Mouse (Mus musculus) heart, adult 2 months (tissue): Measurements from ENCODE around the gene Homer1. TPM values are rescaled to one million over a fixed set of nuclear protein-coding genes. Genes with fewer than 3 reads are reported as not detected.

Experiments
- DNase-seq, 2 experiments: peaks; one replicate each; pipeline ENCODE4 v3.0.0; 2021
- H3K27ac ChIP-seq: fragments of 200-600 bp; 2 replicates; pipeline ENCODE4 v1.8.1; 2022
- H3K27me3 ChIP-seq: fragments of 200-500 bp; 2 replicates; pipeline ENCODE4 v1.6.1; 2012; ENCODE audit warnings: mild to moderate bottlenecking, low read length, inconsistent platforms, mixed read lengths; ENCODE audit not compliant: control insufficient read depth, insufficient read depth
- H3K36me3 ChIP-seq: fragments of 200-500 bp; 2 replicates; pipeline ENCODE4 v1.6.1; 2012; ENCODE audit warnings: low read length, inconsistent platforms; ENCODE audit not compliant: control insufficient read depth, insufficient read depth
- H3K4me1 ChIP-seq: fragments of 200-500 bp; 2 replicates; pipeline ENCODE4 v1.6.1; 2011; ENCODE audit warnings: low read length; ENCODE audit not compliant: control insufficient read depth, insufficient read depth
- H3K4me3 ChIP-seq: fragments of 200-600 bp; 2 replicates; pipeline ENCODE4 v1.8.1; 2022
- H3K79me2 ChIP-seq: fragments of 200-500 bp; replicated peaks from 2 replicates; pipeline ENCODE4 v1.6.1; 2012; ENCODE audit warnings: mild to moderate bottlenecking, inconsistent platforms, low read length, moderate library complexity, mixed read lengths; ENCODE audit not compliant: control insufficient read depth, insufficient read depth
- H3K9ac ChIP-seq: fragments of 200-500 bp; 2 replicates; pipeline ENCODE4 v1.6.1; 2012; ENCODE audit warnings: low read depth, mild to moderate bottlenecking, control low read depth, inconsistent platforms, low read length, mixed read lengths
- CTCF ChIP-seq: fragments of 200-600 bp; IDR thresholded peaks from 2 replicates; pipeline ENCODE4 v1.8.1; 2022; ENCODE audit warnings: antibody characterized with exemption, mild to moderate bottlenecking, moderate library complexity
- EP300 ChIP-seq: fragments of 200-500 bp; IDR thresholded peaks from 2 replicates; pipeline ENCODE4 v1.6.1; 2011; ENCODE audit warnings: low read depth, low read length, control low read depth; ENCODE audit not compliant: insufficient read depth
- POLR2A ChIP-seq: fragments of 200-500 bp; IDR thresholded peaks from 2 replicates; pipeline ENCODE4 v1.6.1; 2011; ENCODE audit warnings: mild to moderate bottlenecking, low read depth, low read length, control low read depth; ENCODE audit not compliant: insufficient read depth
- WGBS: fragments of 180-500 bp; shearing (Covaris S2); methylation state at CpG from one replicate; pipeline ENCODE4 v1.1.7; 2018; 5-methylcytosine and 5-hydroxymethylcytosine counted together
- intact Hi-C: fragments of 180-260 bp; cut with DNase I; formaldehyde crosslinking; loops from one replicate; pipeline ENCODE4 v1.15.1; 2025
- polyA plus RNA-seq: library from polyadenylated mRNA; depleted of rRNA; stranded (reverse); fragments of >200 nt; gene quantifications from 2 replicates; pipeline ENCODE4 v1.2.3, GENCODE M21; 2012
- total RNA-seq, 2 experiments: library from RNA; stranded (reverse); gene quantifications; 2 replicates each; pipeline ENCODE4 v1.2.3; 2021

Homer1 gene
- total and polyA plus RNA-seq, 3 experiments: 6.6 to 64.0 (median 54.8) TPM

- TF ChIP-seq POLR2A (no peak), CTCF (no peak), EP300 (no peak)
- intact Hi-C loops: loop anchor here (5.0 to 10.0 kb wide), 3 partner anchors 109 to 984 kb away; partner anchors contain the start of genes Scamp1 and Tent2
- peaks cover 1% of the 10 kb centered on the region for H3K4me1 ChIP-seq
- no peak overlapping the region for H3K9ac ChIP-seq
- H3K36me3 ChIP-seq: no peaks in the 10 kb centered on the region
- no peak for DNase-seq
- 90% methylated on average over 2 of the region's 2 CpGs for WGBS
- no peaks in the 10 kb centered on the region for H3K27me3 ChIP-seq
- no peaks in the 10 kb centered on the region for H3K79me2 ChIP-seq
- H3K4me3 ChIP-seq: no peak overlapping the region
- no peak overlapping the region for H3K27ac ChIP-seq
Observed at GRCm38 (mm10) chr13:93301060-93301459, 1.6 kb downstream of the Homer1 start.

GRCm38 (mm10) chr13:93302846-93303562 is 3.6 kb downstream of the Homer1 start:
- peaks cover 1% of the 10 kb centered on the region for H3K4me1 ChIP-seq
- no peaks in the 10 kb centered on the region for H3K36me3 ChIP-seq
- no peaks in the 10 kb centered on the region for H3K27me3 ChIP-seq
- H3K27ac ChIP-seq: peak overlapping the region; percentile 98
- intact Hi-C loops: loop anchor here (1.0 to 10.0 kb wide), 4 partner anchors 111 to 982 kb away; partner anchors contain the start of genes Jmy, Scamp1 and Tent2
- 14% methylated on average over 19 of the region's 19 CpGs for WGBS
- no peak for TF ChIP-seq POLR2A
- TF ChIP-seq EP300: no peak
- TF ChIP-seq CTCF: no peak
- H3K4me3 ChIP-seq: peak overlapping the region; percentile 78
- peak overlapping the region; percentile 58 for H3K9ac ChIP-seq
- no peaks in the 10 kb centered on the region for H3K79me2 ChIP-seq
- DNase-seq: no peak

DNA sequence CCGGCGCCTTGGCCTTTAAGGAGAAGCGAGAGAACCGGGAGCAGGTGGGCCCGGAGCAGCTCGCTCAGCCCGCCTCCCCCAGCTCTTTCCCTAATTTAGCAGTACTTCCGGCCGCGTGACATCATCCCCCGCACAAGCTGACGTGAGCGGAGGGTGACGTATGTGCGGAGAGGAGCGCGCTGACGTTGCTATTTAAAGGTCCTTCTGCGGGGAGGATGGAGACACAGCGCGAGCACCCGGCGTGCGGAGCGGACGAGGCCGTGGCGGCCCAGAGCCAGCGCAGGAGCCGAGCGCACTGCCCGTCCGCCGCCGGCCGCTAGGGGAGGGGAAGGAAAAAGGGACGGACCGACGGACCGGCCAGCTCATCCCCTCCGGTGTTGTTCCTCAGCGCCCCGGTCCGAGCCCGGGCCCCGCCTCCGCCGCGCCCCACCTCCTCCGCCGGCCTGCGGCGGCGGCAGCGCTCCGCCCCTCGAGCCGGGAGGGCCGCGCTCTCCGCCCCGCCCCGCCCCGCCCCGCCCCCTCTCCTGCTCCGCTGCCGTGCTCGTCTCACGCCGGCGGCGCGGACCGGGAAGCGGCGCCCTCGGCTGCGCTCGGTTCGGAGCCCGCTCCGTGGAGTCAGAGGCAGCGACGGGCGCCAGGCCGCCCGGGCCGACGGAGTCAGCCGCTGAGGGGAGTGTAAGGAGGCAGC is 4.3 kb downstream of the Homer1 start:
- DNase-seq: peak; percentile 97 to 98
- peak overlapping the region; percentile 98 for H3K27ac ChIP-seq

GRCm38 (mm10) chr13:93304251-93305001 is 5.0 kb downstream of the Homer1 start:
- peak overlapping the region; percentile 98 for H3K27ac ChIP-seq
- H3K79me2 ChIP-seq: no peaks in the 10 kb centered on the region
- under 1% methylated on average over 56 of the region's 64 CpGs for WGBS
- H3K36me3 ChIP-seq: no peaks in the 10 kb centered on the region
- peaks cover 1% of the 10 kb centered on the region for H3K4me1 ChIP-seq
- H3K4me3 ChIP-seq: peak overlapping the region; percentile 78
- intact Hi-C loops: loop anchor here (5.0 to 10.0 kb wide), 4 partner anchors 98 to 980 kb away; partner anchors contain the start of genes Scamp1 and Tent2
- no peaks in the 10 kb centered on the region for H3K27me3 ChIP-seq
- H3K9ac ChIP-seq: peak overlapping the region; percentile 95
- TF ChIP-seq EP300 (no peak), POLR2A (no peak), CTCF (no peak)
- peak in 1 of 2 experiments; percentile 37 for DNase-seq

More for the DNA sequence above, 4.3 kb downstream of the Homer1 start:
- H3K4me1 ChIP-seq: peaks cover 1% of the 10 kb centered on the region
- H3K79me2 ChIP-seq: no peaks in the 10 kb centered on the region
- H3K36me3 ChIP-seq: no peaks in the 10 kb centered on the region
- intact Hi-C loops: loop anchor here (1.0 to 10.0 kb wide), 4 partner anchors 111 to 981 kb away; partner anchors contain the start of genes Jmy, Scamp1 and Tent2
- H3K27me3 ChIP-seq: no peaks in the 10 kb centered on the region
- whole genome bisulfite sequencing: 1% methylated on average over 78 of the region's 90 CpGs
- TF ChIP-seq EP300: 0 out of 2 replicates have a peak, but pooled peaks have one; percentile 8
- peak; percentile 86 for TF ChIP-seq POLR2A
- peak; percentile 68 for TF ChIP-seq CTCF
- H3K9ac ChIP-seq: peak overlapping the region; percentile 95
- H3K4me3 ChIP-seq: peak overlapping the region; percentile 78

DNA sequence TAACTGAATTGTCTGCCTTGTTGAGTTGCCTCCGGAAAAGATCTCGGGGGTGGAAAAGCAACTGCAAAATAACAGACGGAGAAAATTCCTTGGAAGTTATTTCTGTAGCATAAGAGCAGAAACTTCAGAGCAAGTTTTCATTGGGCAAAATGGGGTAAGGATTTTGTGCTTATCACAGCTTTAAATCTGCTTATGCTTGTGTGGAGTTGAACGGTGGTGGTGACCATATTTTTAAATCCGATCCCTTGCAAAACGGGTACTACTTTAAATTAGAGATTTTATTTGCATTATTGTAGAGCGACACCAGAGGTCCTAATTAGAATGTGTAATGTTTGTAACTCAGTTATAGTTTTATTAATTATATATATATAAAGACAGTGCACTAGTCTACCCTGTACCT is 5.7 kb downstream of the Homer1 start:
- DNase-seq: no peak
- H3K9ac ChIP-seq: peak overlapping the region; percentile 95
- intact Hi-C loops: loop anchor here (5.0 to 10.0 kb wide), 2 partner anchors 97 to 980 kb away; partner anchors contain the start of gene Scamp1
- H3K27ac ChIP-seq: peak overlapping the region; percentile 98
- 14% methylated on average over 7 of the region's 7 CpGs for WGBS
- TF ChIP-seq EP300 (no peak), CTCF (peak; percentile 22; the same call in 1 of the 2 replicates), POLR2A (no peak)
- peak overlapping the region; percentile 78 for H3K4me3 ChIP-seq
- H3K27me3 ChIP-seq: no peaks in the 10 kb centered on the region
- no peaks in the 10 kb centered on the region for H3K79me2 ChIP-seq
- peaks cover 1% of the 10 kb centered on the region for H3K4me1 ChIP-seq
- H3K36me3 ChIP-seq: no peaks in the 10 kb centered on the region; the same call in 1 of the 2 replicates
